Mouse (Mus musculus) adipocyte (in vitro differentiated cells): ENCODE data around the gene Moxd1.

Source experiments
- DNase-seq: peaks from one replicate; pipeline ENCODE4 v3.0.0-alpha.2; 2016; ENCODE audit warnings: low spot score

Moxd1 gene

DNA sequence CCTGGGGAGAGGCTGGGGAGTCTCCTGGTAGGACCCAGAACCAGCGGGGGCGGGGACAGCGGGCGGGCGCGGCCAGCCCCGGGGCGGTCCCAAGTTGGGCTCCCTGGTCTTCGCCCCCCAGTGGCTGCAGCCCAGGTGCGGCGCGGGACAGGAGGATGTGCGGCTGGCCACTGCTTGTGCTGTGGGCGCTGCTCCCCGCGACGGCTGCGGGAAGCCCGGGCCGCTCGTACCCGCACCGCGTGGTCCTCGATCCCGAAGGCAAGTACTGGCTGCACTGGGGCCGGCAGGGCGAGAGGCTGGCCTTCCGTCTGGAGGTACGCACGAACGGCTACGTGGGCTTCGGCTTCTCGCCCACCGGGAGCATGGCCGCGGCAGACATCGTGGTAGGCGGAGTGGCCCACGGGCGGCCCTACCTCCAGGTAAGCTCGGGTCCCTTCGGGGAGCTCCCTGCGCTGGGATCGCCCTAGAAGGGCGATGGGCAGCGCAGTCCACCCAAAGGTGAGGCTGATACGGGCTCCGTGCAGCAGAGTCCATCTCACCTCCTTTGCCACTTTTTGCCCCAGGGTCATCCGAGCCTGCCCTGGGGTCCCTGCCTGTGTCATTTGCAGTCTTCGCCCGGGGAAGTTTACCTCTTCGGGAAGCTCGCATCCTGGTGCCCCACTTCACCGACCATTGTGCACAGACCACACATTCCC lies at the start of gene Moxd1:
Gene Moxd1 (plus strand): TSS at position 69 of the 695 bp plus-strand sequence.
- no peak for DNase-seq

GRCm38 (mm10) chr10:24190392-24190791 lies 32.9 kb upstream of the Moxd1 start:
- DNase-seq, result no peak

DNA sequence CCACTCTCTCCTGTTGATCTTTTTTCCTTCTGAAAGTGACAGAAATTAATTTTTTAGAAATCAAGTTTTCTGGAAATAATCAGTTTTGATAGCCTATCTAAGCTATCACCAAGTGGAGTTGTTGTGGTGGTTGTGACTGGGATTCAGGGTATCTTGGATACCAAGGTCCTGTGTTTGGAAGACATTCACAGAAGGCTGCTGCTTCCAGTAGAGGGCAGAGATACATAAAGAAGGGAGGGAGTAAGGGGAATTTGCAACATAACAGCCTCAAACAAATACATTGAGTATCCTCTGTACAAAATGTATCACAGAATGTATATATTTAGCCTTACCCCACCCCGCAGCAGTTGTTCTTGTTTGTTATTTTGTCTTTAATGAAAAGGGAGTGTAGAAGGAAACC lies 31.3 kb upstream of the Moxd1 start:
- DNase-seq, result peak; percentile 20

- DNase-seq, result no peak
These were observed 24.0 kb upstream of the Moxd1 start for GRCm38 (mm10) chr10:24199303-24199702.

GRCm38 (mm10) chr10:24200099-24200498 lies 23.2 kb upstream of the Moxd1 start:
- no peak for DNase-seq

- DNase-seq, result peak; percentile 26
These were observed 13.2 kb upstream of the Moxd1 start for GRCm38 (mm10) chr10:24210075-24210474.

DNA sequence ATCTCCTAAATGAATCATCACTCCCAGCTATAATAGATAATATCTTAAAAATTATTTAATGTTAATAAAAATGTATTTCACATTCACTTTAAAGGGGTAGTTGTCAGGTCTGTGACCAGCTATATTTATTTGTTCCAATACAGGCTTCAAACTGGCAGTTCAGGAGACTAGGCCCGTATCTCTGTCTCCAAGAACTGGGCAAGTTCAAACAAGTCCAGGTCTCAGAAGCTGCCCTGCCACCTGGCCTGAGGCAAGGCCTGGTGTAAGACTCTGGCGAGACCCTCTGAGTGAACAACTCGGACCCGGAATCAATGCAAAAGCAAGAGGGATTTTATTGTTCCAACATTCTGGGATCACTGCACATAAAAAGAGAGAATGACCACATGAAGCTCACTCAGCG lies 10.0 kb upstream of the Moxd1 start:
- DNase-seq, result no peak

GRCm38 (mm10) chr10:24217558-24218268 lies 5.6 kb upstream of the Moxd1 start:
- no peak for DNase-seq

GRCm38 (mm10) chr10:24220931-24221330 lies 2.4 kb upstream of the Moxd1 start:
- DNase-seq, result peak; percentile 37

- no peak for DNase-seq
These were observed 406 bp upstream of the Moxd1 start for GRCm38 (mm10) chr10:24222911-24223310.

DNA sequence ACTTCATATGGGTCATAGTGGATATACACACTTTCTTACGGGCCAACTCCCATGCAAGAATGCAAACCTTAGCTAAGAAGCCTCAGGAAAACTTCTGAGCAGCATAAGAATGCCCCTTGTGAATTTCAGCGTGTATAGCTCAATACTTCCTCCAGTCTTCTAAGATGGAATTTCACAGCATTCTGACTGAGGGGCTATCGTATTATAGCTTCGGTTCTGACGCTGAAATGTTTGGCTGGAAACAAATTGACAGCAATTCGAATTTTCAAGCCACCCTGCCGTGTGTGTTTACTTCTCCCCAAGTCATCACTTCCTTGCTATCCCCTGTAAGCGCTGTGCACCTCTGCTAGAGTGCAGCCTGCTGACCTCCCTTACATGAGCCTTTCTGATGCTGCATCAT lies 1.3 kb downstream of the Moxd1 start:
- DNase-seq, result no peak

GRCm38 (mm10) chr10:24228318-24229183 lies 5.2 kb downstream of the Moxd1 start:
- DNase-seq, result no peak

GRCm38 (mm10) chr10:24232281-24232680 lies 9.0 kb downstream of the Moxd1 start:
- DNase-seq, result no peak

GRCm38 (mm10) chr10:24235426-24236283 lies 12.3 kb downstream of the Moxd1 start:
- DNase-seq, result no peak

GRCm38 (mm10) chr10:24246815-24247214 lies 23.5 kb downstream of the Moxd1 start:
- no peak for DNase-seq

DNA sequence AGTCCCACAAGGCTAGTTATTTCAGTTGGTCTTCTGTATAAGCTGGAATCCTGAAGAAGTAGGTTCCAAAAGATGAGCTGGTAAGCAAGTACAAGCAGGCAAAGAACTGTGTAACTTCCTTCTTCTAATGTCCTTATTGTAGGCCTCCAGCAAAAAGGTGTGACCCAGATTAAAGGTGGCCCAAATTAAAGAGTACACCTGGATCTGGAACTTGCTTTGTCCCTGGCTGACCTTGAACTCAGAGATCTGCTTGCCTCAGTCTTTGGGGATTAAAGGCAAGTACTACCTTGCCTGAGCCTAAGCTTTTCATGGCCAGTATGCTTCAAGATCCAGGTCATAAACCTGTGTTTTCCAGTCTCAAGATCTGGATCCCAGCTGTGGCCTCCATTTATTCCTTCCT lies 24.8 kb downstream of the Moxd1 start:
- no peak for DNase-seq

DNA sequence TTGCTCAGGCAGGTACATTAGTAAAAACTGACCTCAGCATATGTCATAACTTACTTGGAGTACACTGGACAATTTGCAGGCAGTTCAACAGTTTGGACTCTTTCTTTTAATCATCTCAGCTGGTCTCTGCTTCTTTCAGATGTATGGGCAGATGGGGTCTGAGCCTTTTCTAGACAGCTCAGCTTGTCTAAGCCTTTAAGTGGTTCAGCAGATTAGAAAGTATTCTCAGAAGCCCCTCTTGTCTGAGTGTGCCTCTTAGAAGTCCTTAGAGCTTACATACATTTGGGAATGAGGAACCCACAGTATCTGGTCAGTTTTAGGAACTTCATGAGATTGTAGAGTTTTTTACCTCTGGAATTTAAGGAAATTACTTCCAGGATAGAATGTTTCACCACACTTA lies 28.3 kb downstream of the Moxd1 start:
- DNase-seq, result no peak

DNA sequence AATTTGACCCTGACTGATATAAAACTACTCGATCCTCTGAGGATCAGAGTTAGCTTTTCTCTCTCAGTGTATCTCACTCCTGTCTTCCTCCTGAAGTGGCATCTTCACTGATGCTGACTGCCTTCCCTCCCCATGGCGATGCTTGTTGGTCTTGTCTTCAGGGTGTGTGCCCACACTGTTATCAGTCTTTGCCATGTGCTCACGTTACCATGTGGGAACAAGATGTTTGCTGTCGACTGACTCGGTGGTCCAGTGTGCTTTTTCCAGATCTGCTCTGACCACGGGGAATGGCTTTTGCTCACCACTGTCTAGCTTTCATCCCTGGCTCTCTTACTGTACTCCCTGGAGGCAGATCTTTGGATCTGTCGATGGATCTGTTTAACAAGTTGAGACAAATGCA lies 34.8 kb downstream of the Moxd1 start:
- no peak for DNase-seq

DNA sequence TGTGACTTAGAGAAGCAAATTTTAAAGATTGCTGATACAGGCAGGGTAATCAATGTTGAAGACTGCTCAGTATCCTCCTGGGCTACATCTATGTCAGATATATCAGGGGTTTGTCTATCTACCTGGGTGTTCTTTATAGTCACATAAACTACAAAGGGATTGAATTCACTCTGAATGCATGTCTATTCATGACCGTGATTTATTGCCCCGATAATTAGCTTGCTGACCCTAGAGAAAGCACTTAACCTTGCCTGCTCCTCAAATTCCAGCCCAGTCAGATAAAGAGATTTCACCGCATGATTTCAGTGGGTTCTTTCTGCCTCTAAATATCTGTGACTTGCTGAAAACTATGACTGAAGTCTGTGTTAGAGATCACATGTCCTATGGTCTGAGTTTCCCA lies 35.6 kb downstream of the Moxd1 start:
- no peak for DNase-seq

GRCm38 (mm10) chr10:24259794-24260590 lies 36.7 kb downstream of the Moxd1 start:
- DNase-seq, result peak; percentile 14

- DNase-seq, result no peak
These were observed 44.2 kb downstream of the Moxd1 start for GRCm38 (mm10) chr10:24267520-24267919.
